Mouse (Mus musculus) spleen, postnatal 4 days (tissue): ENCODE measurements around the gene Txndc11.
"Not testable (repeated sequence)": the region's sequence is repeated elsewhere in the genome, so short reads cannot be mapped to it uniquely, and the experiment has no call there.

Source experiments
- DNase-seq, 2 experiments: peaks; one replicate each; pipeline ENCODE4 v3.0.0; 2022; ENCODE audit warnings: low spot score in 2 of 2

Txndc11 gene

DNA sequence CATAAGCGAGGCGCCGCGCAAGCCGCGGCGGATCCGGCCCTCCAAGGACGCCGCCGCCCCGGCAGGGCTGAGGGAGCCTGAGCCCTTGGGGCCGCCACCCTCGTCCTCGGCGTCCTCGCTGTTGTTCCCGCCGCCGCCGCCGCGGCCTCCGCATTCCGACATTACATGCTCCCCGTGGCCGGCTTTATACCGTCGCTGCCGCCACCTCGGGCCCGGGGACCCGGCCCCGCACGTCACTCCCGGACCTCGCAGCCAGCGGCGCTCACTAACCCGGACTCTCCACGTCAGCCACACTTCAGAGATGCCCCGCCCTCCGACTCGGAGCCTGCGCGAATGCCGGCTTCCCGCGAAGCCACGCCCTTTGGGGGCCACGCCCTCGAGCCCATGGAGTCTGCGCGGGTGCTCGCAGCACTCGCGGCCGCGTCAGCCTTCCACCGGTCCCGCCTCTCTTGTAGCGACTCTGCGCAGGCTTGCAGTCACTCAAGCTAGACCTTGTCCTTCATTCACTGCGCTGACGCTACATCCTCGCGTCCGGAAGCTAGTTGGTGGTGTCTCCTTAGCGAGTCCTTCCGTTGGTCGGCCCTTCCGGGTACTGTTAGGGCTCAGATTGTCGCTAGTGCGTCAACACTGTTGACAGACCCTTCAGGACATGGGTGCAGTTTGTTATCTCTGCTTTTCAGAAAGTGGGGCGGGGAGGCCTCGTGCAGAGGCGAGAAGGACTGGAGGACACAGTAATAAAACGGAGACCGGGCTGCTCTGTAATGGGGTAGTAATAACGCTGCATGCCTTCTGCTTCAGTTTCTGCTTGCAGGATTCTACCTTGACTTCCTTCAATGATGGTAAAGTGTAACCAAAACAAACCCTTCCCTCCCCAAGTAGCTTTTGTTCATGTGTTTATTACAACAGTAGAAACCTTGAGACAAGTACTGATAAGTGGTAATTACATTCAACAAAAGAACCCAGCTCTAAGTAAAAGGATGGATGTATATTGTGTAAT lies at the start of gene Txndc11:
Gene Txndc11 (minus strand): TSS at position 303 of the 997 bp plus-strand sequence.
- DNase-seq, result peak; percentile 99 to 100

DNA sequence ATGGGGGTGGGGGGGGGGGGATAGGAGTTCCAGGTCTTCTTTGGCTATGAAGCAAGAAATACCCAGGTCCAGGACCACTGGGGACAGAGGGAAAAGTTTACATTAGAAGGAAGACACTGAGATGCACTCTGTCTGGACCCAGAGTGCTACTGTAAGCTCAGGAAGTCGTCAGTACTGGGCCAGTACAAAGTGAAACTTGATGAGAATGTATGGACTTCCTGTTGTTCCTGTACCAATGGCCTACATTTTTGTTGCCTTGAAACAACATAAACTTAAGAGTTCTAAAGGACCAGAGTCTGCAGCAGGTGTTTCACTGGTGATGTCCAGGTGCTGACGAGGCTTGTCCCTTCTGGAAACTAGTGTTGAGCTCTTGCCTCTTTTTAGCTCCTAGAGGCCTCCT lies 43.0 kb upstream of the Txndc11 start:
- no peak for DNase-seq

DNA sequence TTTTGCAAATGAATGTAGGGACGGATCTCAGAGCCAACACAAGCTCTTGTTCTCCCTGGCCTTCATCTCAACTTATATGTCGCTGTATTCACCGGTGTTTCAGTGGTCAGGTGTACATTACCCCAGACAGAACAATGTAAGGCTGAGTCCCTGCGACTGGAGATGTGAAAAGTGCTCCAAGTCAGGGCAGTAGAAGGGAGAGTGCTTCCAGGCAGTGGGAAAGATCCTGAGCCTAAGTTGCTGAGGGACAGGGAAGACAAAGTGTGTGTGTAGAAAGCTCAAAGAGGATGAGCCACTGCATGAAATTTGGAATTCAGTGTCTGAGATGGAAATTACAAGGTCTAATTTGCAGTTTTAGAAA lies 42.4 kb upstream of the Txndc11 start:
- no peak for DNase-seq

DNA sequence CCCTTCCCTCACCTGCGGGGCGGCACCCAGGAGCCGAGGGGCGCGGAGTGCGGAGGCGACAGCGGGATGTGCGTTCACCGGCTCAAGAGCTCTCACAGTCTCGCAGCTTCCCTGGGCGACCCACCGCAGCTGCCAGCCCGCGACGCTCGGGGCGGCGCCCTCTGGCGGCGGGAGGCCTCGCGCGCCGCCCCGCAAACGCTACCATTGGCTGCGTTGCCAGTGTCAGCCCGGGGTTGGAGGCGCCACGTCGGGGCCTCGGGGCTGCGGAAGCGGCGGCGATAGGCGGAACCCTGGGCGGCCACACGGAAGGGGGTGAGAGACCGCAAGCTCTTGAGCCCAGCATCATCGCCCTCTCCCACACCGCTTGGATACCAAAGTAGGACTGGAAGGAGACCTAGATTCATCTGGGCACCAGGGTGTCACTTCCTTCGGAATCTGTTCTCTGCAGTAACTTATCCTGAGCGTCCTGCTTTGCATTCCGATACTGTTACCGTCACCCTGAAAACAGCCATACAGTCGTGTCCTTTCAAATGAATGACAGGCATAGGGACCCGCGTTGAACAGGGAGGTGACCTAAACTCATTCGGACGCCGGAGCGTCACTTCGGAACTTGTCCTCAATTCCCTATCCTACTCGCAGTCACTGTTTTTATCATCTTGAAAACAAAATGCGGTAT lies 41.9 kb upstream of the Txndc11 start, which contains the start of gene Zc3h7a:
Gene Zc3h7a (minus strand): TSS at position 186 of the 676 bp plus-strand sequence.
- DNase-seq, result peak; percentile 90 to 96

DNA sequence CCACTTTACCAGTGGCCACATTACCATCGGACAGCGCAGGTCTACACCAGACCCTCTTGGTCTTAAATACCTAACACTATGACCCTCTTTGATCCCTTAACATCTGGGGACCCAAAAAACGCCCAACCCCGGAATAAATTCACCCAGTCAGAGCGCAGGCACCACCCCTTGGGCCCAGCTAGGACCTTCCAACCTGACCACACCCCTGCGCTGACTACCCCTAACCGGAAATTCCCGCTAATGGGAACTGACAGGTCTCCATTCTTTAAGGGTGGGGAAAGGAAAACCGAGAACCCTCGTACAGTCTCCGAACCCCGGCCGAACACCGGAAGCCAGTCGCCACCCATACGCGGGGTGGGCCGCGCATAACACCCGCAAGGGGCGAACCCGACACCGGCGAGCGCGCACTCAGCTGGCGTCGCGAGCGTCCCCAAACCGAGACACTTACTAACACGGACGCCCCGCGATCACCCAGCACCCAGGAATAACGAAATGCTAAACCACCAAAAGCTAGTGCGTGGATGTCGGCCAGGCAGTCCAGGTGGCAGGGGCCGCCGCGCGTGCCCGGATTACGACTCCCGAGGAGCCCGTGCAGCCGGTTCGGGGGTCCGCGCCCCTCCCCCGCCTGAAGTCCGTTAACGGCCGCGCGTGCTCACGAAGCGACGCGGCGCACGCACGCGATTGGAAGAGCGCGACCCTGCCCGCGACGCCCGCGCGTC lies 41.2 kb upstream of the Txndc11 start:
- peak; percentile 60 to 85 for DNase-seq

DNA sequence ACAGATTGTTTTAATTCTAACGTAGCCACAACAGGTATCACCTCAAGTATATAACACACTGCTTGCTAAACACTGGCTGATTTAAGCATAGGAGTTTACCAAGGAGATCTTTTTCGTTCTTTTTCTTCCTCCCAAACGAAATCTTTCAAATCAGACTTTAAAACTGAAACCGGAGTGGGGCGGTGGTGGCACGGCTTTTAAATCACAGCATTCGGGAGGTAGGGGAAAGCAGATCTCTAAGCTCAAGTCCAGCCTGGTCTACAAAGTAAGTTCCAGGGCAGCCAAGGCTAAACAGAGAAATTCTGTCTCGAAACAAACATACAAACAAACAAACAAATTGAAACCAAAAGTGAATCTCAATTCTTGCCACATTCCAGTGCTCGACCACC lies 40.6 kb upstream of the Txndc11 start:
- DNase-seq, result no peak

- peak; percentile 64 to 80 for DNase-seq
These were observed 40.2 kb upstream of the Txndc11 start for GRCm38 (mm10) chr16:11174671-11175081.

GRCm38 (mm10) chr16:11171679-11172078 lies 37.2 kb upstream of the Txndc11 start:
- no peak for DNase-seq

DNA sequence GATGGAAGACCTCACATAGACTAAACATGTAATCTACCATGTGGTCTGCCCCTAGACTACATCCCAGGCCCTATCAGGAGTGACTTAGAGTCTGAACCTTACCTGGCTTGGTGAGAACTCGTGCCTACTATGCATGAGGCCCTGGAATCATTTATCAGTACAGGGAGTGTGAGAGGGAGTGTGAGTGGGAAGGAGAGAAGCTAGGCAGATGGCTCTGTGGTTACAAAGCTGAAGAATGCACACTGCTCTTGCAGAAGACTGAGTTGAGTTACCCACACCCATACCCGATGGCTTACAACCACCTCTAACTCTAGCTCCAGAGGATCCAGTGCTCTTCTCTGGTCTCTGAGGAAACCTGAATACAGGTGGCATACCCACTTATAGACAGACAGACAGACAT lies 32.0 kb upstream of the Txndc11 start:
- no peak for DNase-seq

DNA sequence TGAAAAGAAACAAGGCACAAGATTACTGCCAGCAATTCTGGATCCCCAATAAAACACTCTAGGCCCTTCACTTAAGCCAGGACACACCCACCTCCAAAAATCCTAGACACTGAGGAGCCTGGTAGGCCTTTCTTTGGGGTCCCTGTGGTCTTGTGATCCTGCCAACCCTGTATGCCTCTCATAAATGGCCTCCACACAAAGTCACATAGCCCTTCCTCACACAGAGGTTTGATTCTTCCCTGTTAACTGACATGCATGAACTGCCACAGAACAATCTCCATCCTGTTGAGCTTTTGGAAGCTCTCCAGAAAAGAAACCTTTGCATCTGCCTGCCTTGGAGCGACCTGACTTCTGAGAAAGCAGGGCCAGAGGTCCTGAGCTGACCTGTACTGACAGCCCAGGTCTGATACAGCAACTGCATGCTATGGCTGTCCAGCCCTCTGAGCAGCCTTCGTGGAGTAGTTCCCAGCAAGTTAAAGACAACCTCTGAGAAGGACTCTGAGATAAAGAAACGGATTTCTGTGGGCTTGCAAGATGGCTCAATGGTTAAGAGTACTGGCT lies 30.3 kb upstream of the Txndc11 start:
- DNase-seq, result no peak

DNA sequence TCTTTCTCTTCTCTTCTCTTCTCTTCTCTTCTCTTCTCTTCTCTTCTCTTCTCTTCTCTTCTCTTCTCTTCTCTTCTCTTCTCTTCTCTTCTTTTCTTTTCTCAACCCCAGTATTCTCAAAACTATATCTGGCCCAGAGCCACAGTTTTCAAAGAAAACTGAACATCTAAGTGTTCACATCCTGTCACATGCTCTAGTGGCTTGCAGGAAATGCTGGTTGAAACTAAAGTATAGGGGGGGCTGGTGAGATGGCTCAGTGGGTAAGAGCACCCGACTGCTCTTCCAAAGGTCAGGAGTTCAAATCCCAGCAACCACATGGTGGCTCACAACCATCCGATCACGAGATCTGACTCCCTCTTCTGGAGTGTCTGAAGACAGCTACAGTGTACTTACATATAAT lies 23.3 kb upstream of the Txndc11 start:
- DNase-seq, result not testable (repeated sequence)

DNA sequence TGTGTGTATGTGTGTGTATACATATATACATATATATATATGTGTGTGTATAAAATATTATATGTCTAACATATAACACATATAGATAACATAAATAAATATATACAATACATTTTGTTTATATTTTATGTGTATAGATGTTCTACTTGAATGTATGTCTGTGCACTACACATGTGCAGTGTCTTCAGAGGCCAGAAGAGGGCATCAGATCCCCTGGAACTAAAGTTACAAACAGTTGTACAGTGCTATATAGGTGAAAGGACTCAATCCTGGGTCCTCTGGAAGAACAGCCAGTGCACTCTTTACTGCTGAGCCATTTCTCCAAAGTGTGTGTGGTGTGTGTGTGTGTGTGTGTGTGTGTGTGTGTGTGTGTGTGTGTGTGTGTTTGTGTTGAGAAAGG lies 20.1 kb upstream of the Txndc11 start:
- no peak for DNase-seq

DNA sequence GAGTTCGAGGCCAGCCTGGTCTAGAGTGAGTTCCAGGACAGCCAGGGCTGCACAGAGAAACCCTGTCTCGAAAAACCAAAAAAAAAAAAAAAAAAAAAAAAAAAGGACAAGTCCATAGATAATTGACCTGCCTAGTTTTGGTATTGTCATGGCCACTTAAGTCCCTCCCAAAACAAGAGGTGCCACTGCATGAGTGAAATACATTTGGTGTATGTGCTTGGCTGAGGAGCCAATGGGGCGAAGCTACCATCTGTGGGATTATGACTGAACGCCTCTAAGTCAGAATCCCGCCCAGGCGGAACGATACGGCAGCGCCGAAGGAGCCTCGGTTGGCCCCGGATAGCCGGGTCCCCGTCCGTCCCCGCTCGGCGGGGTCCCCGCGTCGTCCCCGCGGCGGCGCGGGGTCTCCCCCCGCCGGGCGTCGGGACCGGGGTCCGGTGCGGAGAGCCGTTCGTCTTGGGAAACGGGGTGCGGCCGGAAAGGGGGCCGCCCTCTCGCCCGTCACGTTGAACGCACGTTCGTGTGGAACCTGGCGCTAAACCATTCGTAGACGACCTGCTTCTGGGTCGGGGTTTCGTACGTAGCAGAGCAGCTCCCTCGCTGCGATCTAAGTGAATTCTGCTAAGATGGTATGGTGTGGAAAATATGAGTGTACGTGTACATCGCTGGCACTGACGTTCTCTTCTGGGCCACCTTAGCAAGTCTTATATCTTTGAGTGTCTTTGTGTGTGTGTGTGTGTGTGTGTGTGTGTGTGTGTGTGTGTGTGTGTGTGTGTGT lies 9.4 kb upstream of the Txndc11 start:
- peak; percentile 100 for DNase-seq

- no peak for DNase-seq
These were observed 738 bp downstream of the Txndc11 start for GRCm38 (mm10) chr16:11133476-11134347.

DNA sequence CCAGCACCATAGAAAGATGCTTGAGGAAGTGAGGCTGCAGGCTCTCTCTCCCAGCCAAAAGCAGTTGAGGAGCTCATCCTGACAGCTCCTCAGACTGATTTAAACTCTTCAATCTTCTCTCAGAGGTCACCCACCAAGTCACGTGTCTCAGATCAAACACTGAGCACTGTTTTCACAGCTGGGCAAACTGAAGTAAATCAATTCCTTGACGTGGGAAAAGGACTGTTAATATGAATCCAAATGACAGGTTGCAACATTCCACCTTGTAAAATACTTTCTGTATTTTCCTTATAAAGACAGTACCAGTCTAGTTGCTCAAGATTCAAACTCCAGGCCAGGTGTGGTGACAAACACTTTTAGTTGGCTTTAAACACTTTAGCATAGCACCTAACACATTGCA lies 1.6 kb downstream of the Txndc11 start:
- no peak for DNase-seq

GRCm38 (mm10) chr16:11128301-11128700 lies 6.1 kb downstream of the Txndc11 start:
- DNase-seq, result no peak

DNA sequence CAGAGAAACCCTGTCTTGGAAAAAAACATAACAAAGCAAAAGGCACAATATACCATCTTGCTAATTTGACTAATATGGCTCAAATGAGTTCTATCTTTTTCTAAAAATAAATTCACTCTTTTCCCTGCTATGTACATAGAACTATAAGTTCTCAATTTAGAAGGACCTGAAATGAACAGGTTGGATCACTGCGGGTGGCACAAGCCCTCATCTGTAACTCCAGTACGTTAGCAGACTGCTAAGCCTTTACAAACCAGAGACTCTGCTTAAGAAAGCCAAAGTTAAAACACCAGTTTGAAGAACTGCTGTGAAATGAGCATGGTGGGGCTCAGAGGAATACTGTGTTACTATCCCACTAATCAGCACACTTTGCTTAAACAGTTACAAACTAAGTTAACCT lies 9.1 kb downstream of the Txndc11 start:
- no peak for DNase-seq

- no peak for DNase-seq
These were observed 10.3 kb downstream of the Txndc11 start for GRCm38 (mm10) chr16:11124110-11124509.

- no peak for DNase-seq
These were observed 11.8 kb downstream of the Txndc11 start for GRCm38 (mm10) chr16:11122625-11123024.

GRCm38 (mm10) chr16:11109198-11109740 lies 25.2 kb downstream of the Txndc11 start:
- no peak for DNase-seq
